Mouse (Mus musculus) megakaryocyte, embryonic 14.5 days (primary cell): Measurements from ENCODE around the gene Gm37240.

Source experiments
- FLI1 ChIP-seq: IDR thresholded peaks from 2 replicates; pipeline ENCODE4 v1.6.1; 2012; ENCODE audit warnings: low read length, inconsistent platforms, mixed read lengths
- GATA1 ChIP-seq: IDR thresholded peaks from 3 replicates; pipeline ENCODE4 v1.6.1; 2012; ENCODE audit warnings: mixed read lengths, low read length, inconsistent platforms, borderline replicate concordance

GRCm38 (mm10) chr3:84598756-84599155, 1288.6 kb downstream of the Gm37240 start:
- TF ChIP-seq GATA1 (no peak), FLI1 (no peak)
